Mouse (Mus musculus): ENCODE measurements around the gene Mpg. TPM values are rescaled to one million over a fixed set of nuclear protein-coding genes. Genes with fewer than 3 reads are reported as not detected.

The Mpg gene
- polyA plus RNA-seq, 1 experiment from 2014 or later: 24.8 TPM

- Histone ChIP-seq H3K27me3 (ENCODE audit: control insufficient read depth, insufficient read depth, low read length) (no peaks in the 10 kb centered on the region; the same call in 1 of the 2 replicates), H3K4me3 (ENCODE audit: low read depth, low read length) (no peak overlapping the region), H3K4me2 (no peak overlapping the region), H3K27ac (ENCODE audit: low read depth, low read length) (no peak overlapping the region), H3K9me3 (ENCODE audit: control insufficient read depth, low read length) (no peaks in the 10 kb centered on the region), H3K4me1 (ENCODE audit: control insufficient read depth, insufficient read depth, low read length) (no peaks in the 10 kb centered on the region), H3K36me3 (ENCODE audit: control insufficient read depth, insufficient read depth, low read length) (no peaks in the 10 kb centered on the region), H3K9ac (ENCODE audit: low read length) (no peak overlapping the region)
- DNase-seq (ENCODE audit: low spot score, missing footprints) (no peak), ATAC-seq (ENCODE audit: low FRiP score) (peak; percentile 24; the same call in 1 of the 2 replicates)
- WGBS: 72% methylated on average over 21 of the region's 21 CpGs
Measured at GRCm38 (mm10) chr11:32277736-32278457, 51.6 kb downstream of the Mpg start.

GRCm38 (mm10) chr11:32278458-32278957, 52.2 kb downstream of the Mpg start:
- H3K9ac ChIP-seq (ENCODE audit: low read length): no peak overlapping the region
- no peak overlapping the region for H3K4me3 ChIP-seq (ENCODE audit: low read depth, low read length)
- H3K4me2 ChIP-seq: no peak overlapping the region
- no peaks in the 10 kb centered on the region for H3K9me3 ChIP-seq (ENCODE audit: control insufficient read depth, low read length)
- H3K36me3 ChIP-seq (ENCODE audit: control insufficient read depth, insufficient read depth, low read length): no peaks in the 10 kb centered on the region
- no peaks in the 10 kb centered on the region for H3K4me1 ChIP-seq (ENCODE audit: control insufficient read depth, insufficient read depth, low read length)
- no peaks in the 10 kb centered on the region; the same call in 1 of the 2 replicates for H3K27me3 ChIP-seq (ENCODE audit: control insufficient read depth, insufficient read depth, low read length)
- no peak overlapping the region for H3K27ac ChIP-seq (ENCODE audit: low read depth, low read length)
- DNase-seq (ENCODE audit: low spot score, missing footprints) (no peak), ATAC-seq (ENCODE audit: low FRiP score) (no peak)
- 81% methylated on average over 12 of the region's 12 CpGs for WGBS

- Histone ChIP-seq H3K4me2 (no peak overlapping the region), H3K4me3 (ENCODE audit: low read depth, low read length) (no peak overlapping the region), H3K4me1 (ENCODE audit: control insufficient read depth, insufficient read depth, low read length) (no peaks in the 10 kb centered on the region), H3K27me3 (ENCODE audit: control insufficient read depth, insufficient read depth, low read length) (no peaks in the 10 kb centered on the region; the same call in 1 of the 2 replicates), H3K9me3 (ENCODE audit: control insufficient read depth, low read length) (no peaks in the 10 kb centered on the region), H3K9ac (ENCODE audit: low read length) (no peak overlapping the region), H3K36me3 (ENCODE audit: control insufficient read depth, insufficient read depth, low read length) (no peaks in the 10 kb centered on the region), H3K27ac (ENCODE audit: low read depth, low read length) (no peak overlapping the region)
- no peak for DNase-seq (ENCODE audit: low spot score, missing footprints)
- WGBS: 76% methylated on average over 2 of the region's 2 CpGs
- ATAC-seq (ENCODE audit: low FRiP score): no peak
Measured at GRCm38 (mm10) chr11:32280646-32281045, 54.3 kb downstream of the Mpg start.

- ATAC-seq (ENCODE audit: low FRiP score): no peak
- 65% methylated on average over 1 of the region's 1 CpGs for WGBS
- Histone ChIP-seq H3K36me3 (ENCODE audit: control insufficient read depth, insufficient read depth, low read length) (no peaks in the 10 kb centered on the region), H3K4me2 (no peak overlapping the region), H3K9ac (ENCODE audit: low read length) (no peak overlapping the region), H3K4me3 (ENCODE audit: low read depth, low read length) (no peak overlapping the region), H3K4me1 (ENCODE audit: control insufficient read depth, insufficient read depth, low read length) (no peaks in the 10 kb centered on the region), H3K27me3 (ENCODE audit: control insufficient read depth, insufficient read depth, low read length) (no peaks in the 10 kb centered on the region; the same call in 1 of the 2 replicates), H3K9me3 (ENCODE audit: control insufficient read depth, low read length) (no peaks in the 10 kb centered on the region), H3K27ac (ENCODE audit: low read depth, low read length) (no peak overlapping the region)
- DNase-seq (ENCODE audit: low spot score, missing footprints): no peak
Measured at GRCm38 (mm10) chr11:32281416-32282144, 55.3 kb downstream of the Mpg start.

Other genes starting within 250 kb of the Mpg start
- gene Nsg2, start 226.0 kb upstream of the Mpg start, polyA plus RNA-seq (2014; fragmentation: Nextera tagmentation; extraction: Ambion mirVana): 39.8 and 40.5 TPM in 2 replicates
- not detected in 2 replicates for gene Il9r, start 26.2 kb upstream of the Mpg start, polyA plus RNA-seq (2014; fragmentation: Nextera tagmentation; extraction: Ambion mirVana)
- 77.0 and 87.0 TPM in 2 replicates for gene Snrnp25, start 21.1 kb upstream of the Mpg start, polyA plus RNA-seq (2014; fragmentation: Nextera tagmentation; extraction: Ambion mirVana)
- gene Rhbdf1, start 4.2 kb upstream of the Mpg start, polyA plus RNA-seq (2014; fragmentation: Nextera tagmentation; extraction: Ambion mirVana): 13.2 and 14.1 TPM in 2 replicates
- 28.3 and 34.0 TPM in 2 replicates for gene Nprl3, start 41.2 kb downstream of the Mpg start, polyA plus RNA-seq (2014; fragmentation: Nextera tagmentation; extraction: Ambion mirVana)
- 3,185 and 3,229 TPM in 2 replicates for gene Hba-x, start 49.9 kb downstream of the Mpg start, polyA plus RNA-seq (2014; fragmentation: Nextera tagmentation; extraction: Ambion mirVana)
- gene Hba-a1, start 57.0 kb downstream of the Mpg start, polyA plus RNA-seq (2014; fragmentation: Nextera tagmentation; extraction: Ambion mirVana): 2,946 and 2,965 TPM in 2 replicates
- gene Hbq1b, start 60.5 kb downstream of the Mpg start, polyA plus RNA-seq (2014; fragmentation: Nextera tagmentation; extraction: Ambion mirVana): 6.9 and 7.2 TPM in 2 replicates
- 5,591 and 5,690 TPM in 2 replicates for gene Hba-a2, start 70.0 kb downstream of the Mpg start, polyA plus RNA-seq (2014; fragmentation: Nextera tagmentation; extraction: Ambion mirVana)
- gene Hbq1a, start 73.6 kb downstream of the Mpg start, polyA plus RNA-seq (2014; fragmentation: Nextera tagmentation; extraction: Ambion mirVana): 0.30 and 0.77 TPM in 2 replicates
- 21.4 and 23.2 TPM in 2 replicates for gene Sh3pxd2b, start 121.3 kb downstream of the Mpg start, polyA plus RNA-seq (2014; fragmentation: Nextera tagmentation; extraction: Ambion mirVana)
- gene Ubtd2, start 228.9 kb downstream of the Mpg start, polyA plus RNA-seq (2014; fragmentation: Nextera tagmentation; extraction: Ambion mirVana): 67.7 and 71.6 TPM in 2 replicates

Data from midbrain, embryonic 11.5 days (tissue).